Mouse (Mus musculus): ENCODE results near the gene Papln. TPM values are rescaled to one million over a fixed set of nuclear protein-coding genes. Genes with fewer than 3 reads are reported as not detected.

The Papln gene
- polyA plus RNA-seq, 1 experiment, result 2.0 TPM

DNA sequence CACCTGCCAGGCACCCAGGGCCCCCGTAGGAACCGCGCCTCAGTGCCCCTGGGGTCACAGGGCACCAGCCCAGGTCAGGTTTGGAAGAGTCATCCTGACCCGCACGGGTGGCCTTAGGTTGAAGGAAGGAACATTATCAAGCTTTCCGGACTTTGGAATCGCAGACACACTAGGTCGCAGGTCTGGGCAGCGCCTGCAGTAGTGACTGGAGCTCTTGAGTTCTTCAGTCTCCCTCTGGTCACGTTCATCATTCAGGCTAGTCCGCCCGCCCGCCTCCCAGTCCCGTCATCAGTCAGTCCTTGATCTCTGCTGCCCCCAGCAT lies 571 bp downstream of the Papln start:
- H3K4me3 ChIP-seq (replicated peaks; ENCODE audit: extremely low read depth, low read depth, low read length), result no peak overlapping the region
- TF ChIP-seq CTCF (IDR thresholded peaks at IDR 0.05; ENCODE audit: insufficient read depth, low read length), result no peak
- no peak for TF ChIP-seq POLR2A (IDR thresholded peaks at IDR 0.05; ENCODE audit: borderline replicate concordance, extremely low read depth, low read depth, low read length)
- peaks cover 3% of the 10 kb centered on the region; the same call in 1 of the 2 replicates for H3K4me1 ChIP-seq (ENCODE audit: control insufficient read depth, insufficient read depth, low read length)
- DNase-seq, result peak; percentile 19
- 15% methylated on average over 14 of the region's 14 CpGs for WGBS

GRCm38 (mm10) chr12:83764519-83764918 lies 1.1 kb downstream of the Papln start:
- WGBS, result 79% methylated on average over 10 of the region's 10 CpGs

GRCm38 (mm10) chr12:83765965-83766603 lies 2.6 kb downstream of the Papln start:
- Histone ChIP-seq H3K4me3 (replicated peaks; ENCODE audit: extremely low read depth, low read depth, low read length) (no peak overlapping the region), H3K4me1 (ENCODE audit: control insufficient read depth, insufficient read depth, low read length) (peaks cover 7% of the 10 kb centered on the region)
- no peak for DNase-seq
- WGBS, result 84% methylated on average over 13 of the region's 13 CpGs
- TF ChIP-seq POLR2A (IDR thresholded peaks at IDR 0.05; ENCODE audit: borderline replicate concordance, extremely low read depth, low read depth, low read length), result no peak
- no peak for TF ChIP-seq CTCF (IDR thresholded peaks at IDR 0.05; ENCODE audit: insufficient read depth, low read length)

More at GRCm38 (mm10) chr12:83764519-83764918, 1.1 kb downstream of the Papln start:
- Histone ChIP-seq H3K4me3 (replicated peaks; ENCODE audit: extremely low read depth, low read depth, low read length) (no peak overlapping the region), H3K4me1 (ENCODE audit: control insufficient read depth, insufficient read depth, low read length) (peaks cover 3% of the 10 kb centered on the region; the same call in 1 of the 2 replicates)
- DNase-seq, result no peak
- TF ChIP-seq CTCF (IDR thresholded peaks at IDR 0.05; ENCODE audit: insufficient read depth, low read length), result no peak
- TF ChIP-seq POLR2A (IDR thresholded peaks at IDR 0.05; ENCODE audit: borderline replicate concordance, extremely low read depth, low read depth, low read length), result no peak

DNA sequence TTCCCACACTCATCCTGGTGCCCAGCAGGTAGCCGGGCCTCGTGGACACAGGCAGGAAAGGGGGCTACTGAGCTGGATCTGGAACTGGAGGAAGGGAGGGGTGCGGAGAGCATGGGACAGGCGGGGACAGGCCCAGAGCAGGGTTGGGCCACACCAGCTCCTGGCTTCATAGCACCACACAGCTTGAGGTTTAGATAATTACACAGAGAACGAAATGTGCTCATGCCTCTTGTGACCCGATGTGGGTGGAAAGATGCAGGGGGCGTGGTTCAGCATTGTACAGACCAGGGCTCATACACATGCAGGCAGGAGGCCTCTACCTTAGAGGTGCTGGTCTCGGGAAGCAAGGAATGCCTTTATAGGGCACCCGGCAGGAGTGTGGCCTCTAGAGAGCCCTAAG lies 4.4 kb downstream of the Papln start:
- no peak for DNase-seq
- H3K4me3 ChIP-seq (replicated peaks; ENCODE audit: extremely low read depth, low read depth, low read length), result no peak overlapping the region
- WGBS, result 84% methylated on average over 9 of the region's 9 CpGs
- TF ChIP-seq CTCF (IDR thresholded peaks at IDR 0.05; ENCODE audit: insufficient read depth, low read length), result no peak
- no peak for TF ChIP-seq POLR2A (IDR thresholded peaks at IDR 0.05; ENCODE audit: borderline replicate concordance, extremely low read depth, low read depth, low read length)
- peaks cover 7% of the 10 kb centered on the region for H3K4me1 ChIP-seq (ENCODE audit: control insufficient read depth, insufficient read depth, low read length)

DNA sequence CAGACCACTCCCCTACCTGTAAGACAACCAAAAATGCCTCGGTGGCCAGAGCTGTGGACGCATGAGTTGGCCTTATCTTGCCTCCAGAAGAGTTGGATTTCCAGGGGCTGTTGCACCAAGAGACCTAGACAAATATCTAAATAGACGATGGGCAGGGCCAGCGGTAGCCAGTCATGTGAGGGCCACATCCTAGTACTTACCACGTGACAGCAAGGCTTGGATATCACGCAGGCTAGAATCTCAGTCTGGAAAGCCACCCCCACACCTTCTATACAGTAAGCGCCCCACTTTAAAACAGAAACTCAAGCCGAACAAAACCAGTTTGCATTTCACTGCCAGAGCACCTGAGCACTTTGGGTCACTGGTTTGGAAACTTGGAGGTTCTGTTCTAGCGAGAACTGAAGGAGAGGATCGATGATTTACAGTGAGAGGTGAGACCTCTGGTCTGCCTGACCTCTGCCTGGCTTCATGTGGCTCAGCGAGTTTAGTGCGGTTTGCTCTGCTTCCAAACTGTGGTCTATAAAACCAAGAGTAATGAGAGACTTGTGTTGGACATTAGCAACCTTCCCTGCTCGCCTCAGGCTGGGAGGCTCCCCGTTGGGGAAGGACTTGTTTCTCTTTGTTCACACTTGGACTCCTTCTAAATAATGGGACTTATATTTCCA lies 4.9 kb downstream of the Papln start:
- Histone ChIP-seq H3K4me1 (ENCODE audit: control insufficient read depth, insufficient read depth, low read length) (peaks cover 6% of the 10 kb centered on the region), H3K4me3 (replicated peaks; ENCODE audit: extremely low read depth, low read depth, low read length) (no peak overlapping the region)
- TF ChIP-seq CTCF (IDR thresholded peaks at IDR 0.05; ENCODE audit: insufficient read depth, low read length) (no peak), POLR2A (IDR thresholded peaks at IDR 0.05; ENCODE audit: borderline replicate concordance, extremely low read depth, low read depth, low read length) (no peak)
- 77% methylated on average over 14 of the region's 14 CpGs for WGBS
- no peak for DNase-seq

DNA sequence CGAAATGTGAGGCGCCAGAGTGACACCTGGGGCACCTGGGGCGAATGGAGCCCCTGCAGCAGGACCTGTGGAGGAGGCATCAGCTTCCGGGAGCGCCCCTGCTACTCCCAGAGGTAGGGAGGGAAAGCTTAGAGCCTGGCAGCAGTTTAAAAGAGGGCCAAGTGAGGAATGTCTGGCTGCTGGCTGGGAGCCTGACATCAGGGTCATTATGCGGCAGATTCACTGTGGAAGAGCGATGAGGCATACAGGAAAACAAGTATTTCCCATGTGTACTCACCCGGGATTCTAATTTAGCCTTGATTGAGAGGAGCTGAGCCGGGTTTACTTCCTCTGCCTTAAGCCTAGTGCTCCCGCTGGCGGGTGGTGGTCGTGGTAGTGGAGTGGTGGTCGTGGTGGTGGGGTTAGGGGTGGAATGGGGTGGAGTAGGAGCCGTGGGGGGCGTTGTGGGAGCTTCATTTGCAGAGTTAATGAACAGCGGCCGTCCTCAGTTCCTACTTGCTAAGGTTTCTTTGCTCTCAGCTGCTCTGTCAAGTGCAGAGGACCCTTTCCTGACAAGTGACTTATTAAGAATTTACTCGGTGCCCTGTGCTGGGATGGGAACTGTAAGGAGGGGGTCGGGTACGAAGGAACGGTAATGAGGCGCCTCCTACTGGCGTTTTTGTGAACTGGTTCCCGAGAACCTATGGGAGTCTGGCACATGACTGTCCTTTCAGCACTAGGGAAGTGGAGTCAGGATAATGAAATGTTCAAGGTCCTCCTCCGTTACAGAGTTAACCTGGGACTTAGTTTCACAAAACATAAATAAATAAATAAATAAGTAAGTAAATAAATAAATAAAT lies 7.2 kb downstream of the Papln start:
- TF ChIP-seq POLR2A (IDR thresholded peaks at IDR 0.05; ENCODE audit: borderline replicate concordance, extremely low read depth, low read depth, low read length) (no peak), CTCF (IDR thresholded peaks at IDR 0.05; ENCODE audit: insufficient read depth, low read length) (peak; percentile 80)
- Histone ChIP-seq H3K4me3 (replicated peaks; ENCODE audit: extremely low read depth, low read depth, low read length) (no peak overlapping the region), H3K4me1 (ENCODE audit: control insufficient read depth, insufficient read depth, low read length) (peaks cover 3% of the 10 kb centered on the region; the same call in 1 of the 2 replicates)
- 9% methylated on average over 25 of the region's 25 CpGs for WGBS
- DNase-seq, result peak; percentile 34

DNA sequence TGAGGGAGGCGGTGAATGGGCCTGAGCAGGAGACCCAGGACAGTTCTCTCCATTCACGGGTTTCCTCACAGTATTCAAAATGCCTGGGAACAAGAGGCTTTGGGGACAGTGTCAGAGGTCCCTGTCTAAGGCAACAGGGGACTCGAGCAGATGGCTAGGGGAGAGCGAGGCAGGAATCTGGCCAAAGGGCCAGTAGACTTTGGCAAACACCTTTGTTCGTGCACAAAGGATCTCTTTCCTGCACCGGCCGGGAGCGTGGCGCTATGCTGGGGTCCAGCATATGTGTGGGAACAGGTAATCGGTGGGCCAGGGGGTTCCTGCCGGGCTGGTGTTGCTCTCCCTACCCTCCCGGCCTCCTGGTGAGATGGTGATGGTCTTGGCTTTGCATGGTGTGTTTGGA lies 12.2 kb downstream of the Papln start:
- WGBS, result 85% methylated on average over 12 of the region's 12 CpGs
- no peak for DNase-seq
- TF ChIP-seq CTCF (IDR thresholded peaks at IDR 0.05; ENCODE audit: insufficient read depth, low read length) (no peak), POLR2A (IDR thresholded peaks at IDR 0.05; ENCODE audit: borderline replicate concordance, extremely low read depth, low read depth, low read length) (no peak)
- Histone ChIP-seq H3K4me3 (replicated peaks; ENCODE audit: extremely low read depth, low read depth, low read length) (no peak overlapping the region), H3K4me1 (ENCODE audit: control insufficient read depth, insufficient read depth, low read length) (peaks cover 3% of the 10 kb centered on the region; the same call in 1 of the 2 replicates)

DNA sequence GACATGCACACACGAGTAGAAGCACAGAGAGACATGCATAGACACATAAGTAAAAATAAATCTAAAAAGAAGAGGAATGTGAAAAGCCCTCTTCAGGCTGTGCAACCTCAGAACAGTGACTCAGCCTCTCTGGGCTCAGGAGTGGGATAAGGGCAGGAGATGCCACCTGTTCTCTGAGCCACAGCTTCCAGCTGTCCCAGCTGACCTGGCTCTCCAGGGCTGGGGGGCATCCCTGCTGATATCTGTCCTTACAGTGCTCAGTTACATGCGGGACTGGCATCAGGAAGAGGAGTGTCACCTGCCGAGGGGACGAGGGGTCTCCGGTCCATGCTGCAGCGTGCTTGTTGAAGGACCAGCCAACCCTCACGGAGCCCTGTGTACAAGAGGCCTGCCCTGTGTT lies 13.3 kb downstream of the Papln start:
- no peak for DNase-seq
- 88% methylated on average over 7 of the region's 7 CpGs for WGBS
- no peak overlapping the region for H3K4me3 ChIP-seq (replicated peaks; ENCODE audit: extremely low read depth, low read depth, low read length)
- TF ChIP-seq POLR2A (IDR thresholded peaks at IDR 0.05; ENCODE audit: borderline replicate concordance, extremely low read depth, low read depth, low read length), result no peak
- H3K4me1 ChIP-seq (ENCODE audit: control insufficient read depth, insufficient read depth, low read length), result peaks cover 6% of the 10 kb centered on the region

DNA sequence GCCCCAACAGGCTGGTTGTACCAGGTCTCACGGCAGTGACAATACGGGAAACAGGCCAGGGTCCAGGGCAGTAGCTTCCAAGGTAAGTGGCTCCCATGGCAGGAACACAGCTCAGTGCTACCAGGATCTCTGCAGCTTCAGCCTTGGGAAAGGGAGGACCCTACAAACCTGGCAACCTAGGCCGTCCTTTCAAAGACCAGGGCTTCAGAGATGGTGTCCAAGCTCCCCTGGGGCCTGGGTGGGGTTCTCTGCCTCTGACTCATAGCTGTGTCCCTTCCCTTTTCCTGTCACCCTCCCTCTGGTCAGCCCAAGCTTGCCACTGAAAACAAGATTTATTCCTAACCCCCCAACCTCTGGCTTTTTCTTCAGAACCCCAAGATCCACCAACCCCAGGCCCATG lies 16.7 kb downstream of the Papln start:
- WGBS, result 77% methylated on average over 3 of the region's 3 CpGs
- H3K4me3 ChIP-seq (replicated peaks; ENCODE audit: extremely low read depth, low read depth, low read length), result no peak overlapping the region
- no peak for DNase-seq
- peaks cover 6% of the 10 kb centered on the region for H3K4me1 ChIP-seq (ENCODE audit: control insufficient read depth, insufficient read depth, low read length)
- TF ChIP-seq CTCF (IDR thresholded peaks at IDR 0.05; ENCODE audit: insufficient read depth, low read length) (no peak), POLR2A (IDR thresholded peaks at IDR 0.05; ENCODE audit: borderline replicate concordance, extremely low read depth, low read depth, low read length) (no peak)
